Mouse (Mus musculus) 3134 (cell line): ENCODE measurements around the gene Prodh2.
"Not testable (repeated sequence)": the region's sequence is repeated elsewhere in the genome, so short reads cannot be mapped to it uniquely, and the experiment has no call there.

Source experiments
- DNase-seq: peaks from one replicate; pipeline ENCODE4 v3.0.0-alpha.2; 2011; ENCODE audit warnings: low spot score; ENCODE audit not compliant: insufficient read length; ENCODE audit errors: extremely low read depth

Prodh2 gene

DNA sequence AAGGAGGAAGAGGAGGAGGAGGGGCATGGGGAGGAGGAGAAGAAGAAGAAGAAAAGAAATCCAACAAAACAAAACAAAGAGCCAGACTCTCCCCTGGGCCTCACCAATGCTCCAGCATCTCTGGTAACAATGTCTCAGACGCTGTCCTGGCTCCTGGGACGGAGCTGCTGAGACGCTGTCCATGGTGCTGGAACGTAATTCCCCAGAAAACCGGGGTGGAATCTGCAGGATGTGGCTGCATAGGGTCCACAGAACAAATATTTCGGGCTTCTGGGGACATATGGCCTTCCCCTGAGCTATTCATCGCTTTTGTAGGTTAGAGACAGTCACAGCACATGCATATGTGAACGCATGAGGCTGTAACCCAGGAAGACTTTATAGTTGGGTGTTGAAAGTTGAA is 9.2 kb upstream of the Prodh2 start:
- DNase-seq, result no peak

DNA sequence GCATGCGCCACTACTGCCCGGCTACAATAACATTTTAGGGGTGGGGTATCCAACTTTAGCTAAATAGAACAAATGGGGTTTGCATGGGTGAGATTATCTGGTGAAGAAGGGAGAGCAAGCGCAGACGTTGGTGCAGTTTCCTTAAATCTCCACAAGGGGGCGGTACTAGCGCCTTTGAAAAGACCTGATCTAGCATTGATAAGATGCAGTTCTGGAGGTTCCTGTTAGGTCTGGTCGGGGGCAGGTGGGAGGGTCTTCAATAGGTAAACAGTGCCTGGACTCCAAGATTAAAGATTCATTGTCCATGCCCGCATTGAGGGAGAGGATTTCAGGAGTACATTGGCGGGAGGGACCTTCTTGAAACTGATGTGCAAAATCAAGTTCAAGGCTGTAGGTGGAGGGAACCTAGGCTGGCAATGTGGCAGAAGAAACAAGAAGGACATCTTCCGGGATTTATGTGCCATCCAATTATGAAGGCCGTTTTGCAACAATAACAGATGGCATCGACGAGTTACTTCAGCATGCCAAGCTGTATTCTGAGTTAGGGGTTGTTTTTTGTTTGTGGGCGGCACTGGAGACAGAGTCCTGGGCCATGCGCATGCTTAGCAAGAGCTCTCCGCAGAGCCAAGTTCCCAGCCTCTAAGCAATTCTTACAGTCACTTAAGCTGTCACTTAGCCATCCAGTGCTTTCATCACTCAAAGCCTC is 3.0 kb upstream of the Prodh2 start:
- no peak for DNase-seq

DNA sequence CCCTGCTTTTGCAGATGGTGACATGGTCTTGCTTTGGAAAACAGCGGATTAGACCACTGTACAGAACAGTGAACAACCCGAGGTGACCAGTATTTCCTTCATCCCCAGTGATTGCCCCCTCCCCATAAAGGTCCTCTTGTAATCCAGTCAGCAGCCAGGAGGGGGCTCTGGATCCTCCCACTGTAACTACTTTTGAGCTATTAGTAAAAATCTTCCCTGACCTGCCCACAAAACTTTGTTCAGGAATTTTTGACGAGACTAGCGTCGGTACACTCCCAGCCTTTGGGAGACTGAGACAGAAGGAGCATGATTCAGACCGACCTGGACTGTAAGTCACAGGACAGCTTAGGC is 2.5 kb upstream of the Prodh2 start:
- DNase-seq, result no peak

- peak; percentile 22 for DNase-seq
Measured at GRCm38 (mm10) chr7:30492765-30493164, 657 bp upstream of the Prodh2 start.

DNA sequence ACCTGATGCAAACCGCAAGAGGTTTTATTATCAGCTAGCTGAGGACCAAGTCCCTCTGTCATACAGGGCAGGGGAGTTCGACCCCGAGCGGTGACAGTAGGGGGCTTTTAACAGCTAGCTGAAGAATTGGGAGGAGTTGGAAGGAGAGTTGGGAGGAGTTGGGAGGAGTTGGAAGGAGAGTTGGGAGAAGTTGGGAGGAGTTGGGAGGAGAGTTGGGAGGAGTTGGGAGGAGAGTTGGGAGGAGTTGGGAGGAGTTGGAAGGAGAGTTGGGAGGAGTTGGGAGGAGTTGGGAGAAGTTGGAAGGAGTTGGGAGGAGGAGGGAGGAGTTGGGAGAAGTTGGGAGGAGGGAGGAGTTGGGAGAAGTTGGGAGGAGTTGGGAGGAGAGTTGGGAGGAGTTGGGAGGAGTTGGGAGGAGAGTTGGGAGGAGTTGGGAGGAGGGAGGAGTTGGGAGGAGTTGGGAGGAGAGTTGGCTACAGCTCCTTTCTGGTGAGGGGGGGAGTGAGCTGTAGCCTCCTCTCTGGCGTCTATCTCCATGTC is 2.2 kb downstream of the Prodh2 start:
- not testable (repeated sequence) for DNase-seq

DNA sequence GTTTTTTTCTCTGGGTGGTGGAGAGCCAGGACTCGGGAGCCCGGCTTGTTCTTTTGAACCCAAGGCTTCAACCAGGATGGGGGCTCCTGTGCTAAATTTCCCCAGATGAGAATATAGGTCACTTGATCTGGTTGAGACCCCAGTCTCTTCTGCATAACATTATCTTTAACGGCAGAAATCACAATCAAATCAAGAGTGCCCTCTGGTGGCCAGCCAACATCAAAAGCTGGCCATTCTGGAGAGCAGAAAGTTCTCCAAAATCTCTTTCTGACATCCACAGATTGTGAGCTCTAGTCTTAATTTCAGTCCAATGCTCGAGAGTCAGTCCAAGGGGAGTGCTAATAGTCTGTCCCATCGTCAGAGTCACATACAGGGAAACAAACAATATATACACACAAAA is 7.7 kb downstream of the Prodh2 start:
- DNase-seq, result not testable (repeated sequence)

GRCm38 (mm10) chr7:30508061-30508460 is 14.6 kb downstream of the Prodh2 start:
- no peak for DNase-seq

GRCm38 (mm10) chr7:30515003-30515760 is 21.8 kb downstream of the Prodh2 start:
- DNase-seq, result no peak

GRCm38 (mm10) chr7:30518325-30518724 is 24.9 kb downstream of the Prodh2 start:
- DNase-seq, result no peak

- no peak for DNase-seq
Measured at GRCm38 (mm10) chr7:30520396-30520795, 27.0 kb downstream of the Prodh2 start.

- no peak for DNase-seq
Measured at GRCm38 (mm10) chr7:30520856-30521255, 27.4 kb downstream of the Prodh2 start.

DNA sequence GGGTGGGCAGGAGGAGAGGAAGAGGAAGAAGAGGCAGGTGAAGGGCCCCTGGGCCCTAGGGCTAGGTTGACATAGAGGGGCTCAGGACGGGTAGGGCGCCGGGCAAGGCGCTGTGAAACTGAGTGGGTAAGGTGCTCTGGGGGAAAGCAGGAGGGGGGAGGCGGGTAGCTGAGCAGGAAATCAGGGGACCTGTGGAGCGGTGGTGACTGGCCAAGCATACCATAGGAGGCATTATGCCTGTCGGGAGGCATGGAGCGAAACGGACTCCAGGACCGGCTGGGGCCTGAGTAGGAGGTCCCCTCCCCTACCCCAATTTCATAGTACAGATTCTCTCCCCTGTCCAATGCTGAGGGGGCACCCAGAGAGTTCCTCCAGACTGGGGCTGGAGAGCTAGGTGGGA is 29.4 kb downstream of the Prodh2 start:
- DNase-seq, result no peak

DNA sequence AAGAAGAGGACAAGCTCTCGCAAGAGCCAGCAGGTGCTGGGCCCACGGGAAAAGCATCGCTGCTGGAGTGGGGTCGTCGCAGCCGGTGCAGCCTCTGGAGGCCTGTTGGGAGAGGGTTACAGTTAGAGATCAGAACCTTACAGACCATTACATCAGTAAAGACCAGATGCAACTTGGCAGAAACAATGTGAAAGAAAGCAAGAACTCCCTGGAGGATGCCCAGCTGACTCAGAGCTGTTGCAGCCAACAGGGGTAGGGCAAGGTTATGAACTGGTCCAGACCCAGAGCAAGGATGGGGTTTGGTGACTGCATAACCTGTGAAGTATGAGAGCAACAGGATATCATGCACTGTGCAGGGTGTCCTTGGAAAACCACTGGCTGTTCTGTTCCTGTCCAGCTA is 31.1 kb downstream of the Prodh2 start:
- DNase-seq, result peak; percentile 42

DNA sequence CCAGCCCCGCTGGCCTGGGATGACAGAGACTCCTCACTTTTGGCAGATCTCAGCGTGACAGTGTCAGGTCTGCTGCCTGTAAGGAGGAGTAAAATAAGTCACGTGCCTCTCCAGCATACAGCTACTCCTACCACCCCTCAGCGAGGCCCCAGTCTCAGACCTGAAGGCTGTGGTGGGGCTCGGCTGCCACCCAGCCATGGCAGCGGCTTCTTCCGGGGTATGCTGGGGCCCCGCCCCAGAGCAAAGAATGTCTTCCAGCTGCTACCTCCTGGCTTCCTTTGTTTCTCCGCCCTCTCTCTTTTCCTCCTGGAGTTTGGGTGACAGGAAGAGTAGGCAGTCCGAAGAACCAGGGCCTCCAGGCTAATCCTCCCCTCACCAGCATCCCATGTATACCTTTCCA is 32.5 kb downstream of the Prodh2 start:
- DNase-seq, result no peak

DNA sequence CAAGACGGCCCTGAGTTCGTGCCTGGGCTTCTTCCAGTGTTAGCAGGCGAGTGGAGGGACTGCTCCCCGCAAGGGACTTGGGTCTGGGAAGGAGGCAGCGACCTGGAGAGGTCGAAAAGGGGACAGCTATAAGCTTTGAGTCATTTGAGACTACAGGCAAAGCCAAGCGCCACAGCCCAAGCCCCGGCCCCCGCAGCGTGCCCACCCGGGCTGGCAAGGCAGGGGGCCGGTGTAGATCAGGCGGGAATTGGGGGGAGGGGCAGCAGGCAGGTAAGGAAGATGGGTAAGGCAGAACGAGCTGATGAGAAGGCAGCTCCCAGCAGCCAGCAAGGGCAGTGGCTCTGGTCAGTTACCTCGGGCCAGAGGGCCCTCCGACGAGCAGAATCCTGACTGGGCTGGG is 33.0 kb downstream of the Prodh2 start:
- DNase-seq, result no peak

DNA sequence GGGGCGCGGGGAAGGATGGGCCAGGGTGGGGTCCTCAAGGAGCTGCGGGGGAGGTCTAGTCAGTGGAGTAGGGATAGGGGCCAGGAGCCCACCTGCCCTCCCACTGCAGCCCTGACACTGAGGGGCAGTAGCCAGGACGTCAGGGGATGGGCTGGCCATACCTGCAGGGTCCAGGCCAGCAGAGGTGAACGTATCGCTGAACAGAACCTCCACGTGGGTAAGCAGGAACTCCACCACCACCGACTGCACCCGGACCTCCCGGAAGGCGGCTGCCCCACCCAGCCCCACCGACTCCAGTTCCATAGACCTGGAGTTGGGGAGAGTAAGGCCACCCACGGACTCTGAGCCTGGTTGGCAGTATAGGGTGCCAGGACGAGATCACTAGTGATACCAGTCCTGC is 33.6 kb downstream of the Prodh2 start:
- no peak for DNase-seq

DNA sequence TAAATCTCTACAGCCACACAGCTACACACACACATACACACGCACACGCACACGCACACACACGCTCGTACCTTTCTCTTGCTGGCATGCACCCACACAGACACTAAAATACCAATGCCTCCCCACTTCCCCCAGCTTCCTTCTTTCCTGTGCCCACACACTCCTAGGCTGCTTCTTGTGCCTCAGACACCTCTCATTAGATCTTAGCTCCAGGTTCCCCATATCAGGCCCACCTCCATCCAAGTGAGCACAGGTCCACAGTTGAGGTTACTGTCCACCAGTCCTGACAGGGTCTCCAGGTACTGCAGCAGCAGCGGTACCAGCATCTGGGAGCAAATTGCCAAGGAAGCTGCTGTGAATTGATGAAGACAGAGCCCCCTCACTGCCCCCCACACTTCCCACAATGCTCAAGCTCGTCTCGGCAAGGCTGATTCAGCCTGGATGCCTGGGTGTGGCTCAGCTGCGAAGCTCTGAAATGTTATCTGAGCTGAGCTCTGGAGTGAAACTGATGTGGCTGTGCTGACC is 37.9 kb downstream of the Prodh2 start:
- DNase-seq, result no peak

DNA sequence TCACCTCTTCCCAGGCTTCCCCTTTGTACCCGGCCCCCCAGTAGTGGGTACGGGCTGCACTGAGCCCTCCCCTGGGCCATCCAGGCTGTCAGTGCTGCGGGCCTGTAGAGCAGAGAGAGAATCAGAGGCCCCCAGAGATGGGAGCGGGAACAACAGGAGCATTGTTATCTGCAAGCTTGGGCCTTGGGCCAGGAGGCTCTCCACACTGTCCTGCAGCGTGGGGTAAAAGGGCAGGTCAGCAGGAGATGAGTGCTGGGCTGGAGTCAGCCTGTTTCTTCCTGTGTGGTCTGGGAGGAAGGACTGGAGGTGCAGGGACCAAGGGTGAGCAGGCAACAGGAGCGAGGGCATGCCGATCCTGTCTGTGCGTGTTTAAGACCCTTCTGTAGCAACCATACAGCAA is 39.5 kb downstream of the Prodh2 start:
- no peak for DNase-seq

DNA sequence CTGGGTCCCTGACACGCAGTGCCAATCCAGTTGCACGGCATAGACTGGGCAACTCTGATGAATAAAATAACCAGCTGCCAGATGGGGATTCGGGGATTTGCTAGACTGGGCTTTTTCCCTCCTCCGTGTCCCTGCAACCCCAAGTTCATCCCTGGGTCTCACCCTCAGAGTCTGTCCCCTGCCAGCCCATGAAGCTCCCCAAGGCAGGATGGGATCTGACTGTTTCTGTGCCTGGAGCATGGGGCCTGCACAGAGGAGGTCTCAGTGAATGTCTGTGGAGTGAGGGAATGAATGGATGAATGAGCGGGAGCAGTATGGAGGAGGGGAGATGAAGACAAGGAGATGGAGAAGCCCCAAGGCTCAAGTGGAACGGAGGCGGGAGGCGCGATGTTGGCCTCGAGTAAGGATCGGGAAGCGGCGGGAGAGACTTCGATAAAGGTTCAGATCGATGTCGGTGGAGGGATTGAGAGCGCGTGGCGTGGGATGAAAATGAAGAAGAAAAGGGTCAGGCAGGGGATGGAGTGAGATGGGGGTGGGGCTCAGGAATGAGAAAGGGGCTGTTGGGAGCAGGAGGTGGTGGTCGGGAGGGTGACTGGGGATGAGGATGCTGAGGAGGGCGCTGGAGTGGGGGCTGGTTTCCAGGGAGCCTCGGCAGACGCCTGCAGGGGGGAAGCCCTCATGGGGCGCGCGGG is 40.7 kb downstream of the Prodh2 start:
- DNase-seq, result no peak

- peak; percentile 93 for DNase-seq
Measured at GRCm38 (mm10) chr7:30534633-30535577, 41.5 kb downstream of the Prodh2 start, which contains the start of gene Arhgap33. TSS of gene Arhgap33 (minus strand) at chr7:30535060.
